Comparison of ENCODE assay signal across 10 mouse cellular contexts in the genomic region with DNA sequence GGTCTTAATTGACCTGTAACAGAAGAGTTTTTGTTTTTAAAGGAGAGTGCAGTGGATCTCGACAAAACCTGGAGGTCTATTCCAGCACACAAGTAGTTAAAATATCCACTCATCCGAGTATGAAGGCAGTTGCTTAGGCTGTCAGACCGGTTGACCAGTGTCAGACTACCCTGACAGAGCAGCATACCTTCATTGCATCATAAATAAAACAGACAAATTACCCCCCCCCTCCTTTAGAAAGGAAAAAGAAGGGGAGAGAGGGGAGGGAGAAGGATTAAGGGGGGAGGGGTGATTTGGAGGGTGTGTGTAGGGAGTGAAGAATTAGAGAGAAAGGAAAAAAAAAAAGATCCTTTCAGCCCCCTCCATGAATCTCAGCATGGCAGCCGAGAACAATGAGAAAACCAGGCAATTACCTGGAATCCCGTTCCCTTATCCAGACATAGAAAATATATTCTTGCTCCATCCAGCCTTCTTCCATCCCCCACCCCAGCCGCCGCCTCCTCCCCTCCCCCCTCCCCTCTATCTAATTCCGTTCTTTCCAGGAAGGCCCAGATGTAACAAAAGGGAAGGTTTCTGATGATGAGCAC.
DNase-seq lines count a peak whose midpoint lies in the region; ATAC-seq and TF ChIP-seq lines count a peak whose summit lies in the region.
"Had no signal": no experiment of that assay in that cellular context is flagged by ENCODE, and none has a peak within 500 bp of the region (broad histone marks: within the 10 kb centered on the region; RNA-seq: fewer than 3 reads in every experiment).

No protein-coding gene starts in this region.

- H3K9ac ChIP-seq in intestine, embryonic 14.5 days (ENCODE audit: low read length), result no peak overlapping the region
- no peak overlapping the region for H3K9ac ChIP-seq in intestine, embryonic 16.5 days (ENCODE audit: low read depth, low read length)
- peak overlapping the region; percentile 16; the same call in 1 of the 2 replicates for H3K9ac ChIP-seq in forebrain, embryonic 11.5 days (ENCODE audit: low read length)

- no peak for ATAC-seq in intestine, embryonic 14.5 days (replicated peaks; ENCODE audit: low FRiP score, low TSS enrichment, low read depth)
- ATAC-seq in intestine, embryonic 16.5 days, result no peak
- ATAC-seq in forebrain, embryonic 11.5 days (replicated peaks; ENCODE audit: low FRiP score), result no peak
- ATAC-seq: CD4-positive, CD25-positive, alpha-beta regulatory T cell, adult 4 months had no signal

- peaks cover 14% of the 10 kb centered on the region; the same call in 1 of the 2 replicates for H3K4me1 ChIP-seq in intestine, embryonic 14.5 days (replicated peaks; ENCODE audit: control insufficient read depth, insufficient read depth, low read length)
- no peaks in the 10 kb centered on the region for H3K4me1 ChIP-seq in intestine, embryonic 16.5 days (ENCODE audit: control insufficient read depth, insufficient read depth, low read length)
- peaks cover 20% of the 10 kb centered on the region for H3K4me1 ChIP-seq in forebrain, embryonic 11.5 days (replicated peaks; ENCODE audit: control insufficient read depth, insufficient read depth, low read length)

- WGBS in intestine, embryonic 14.5 days, result 8% methylated on average over 8 of the region's 8 CpGs
- WGBS in intestine, embryonic 16.5 days, result 14% methylated on average over 8 of the region's 8 CpGs
- 1% methylated on average over 8 of the region's 8 CpGs for WGBS in forebrain, embryonic 11.5 days

- H3K9me3 ChIP-seq in intestine, embryonic 14.5 days (ENCODE audit: control insufficient read depth, low read length), result no peaks in the 10 kb centered on the region
- no peaks in the 10 kb centered on the region for H3K9me3 ChIP-seq in intestine, embryonic 16.5 days (ENCODE audit: control insufficient read depth, low read length)
- H3K9me3 ChIP-seq in forebrain, embryonic 11.5 days (ENCODE audit: control insufficient read depth, low read length), result no peaks in the 10 kb centered on the region

- no peak for DNase-seq in intestine, embryonic 14.5 days (ENCODE audit: low spot score)
- peak; percentile 72 for DNase-seq in brain, embryonic 14.5 days (ENCODE audit: low read depth)
- no peak for DNase-seq in forebrain, embryonic 11.5 days (ENCODE audit: low spot score)
- DNase-seq in lung, postnatal 10 days, result peak; percentile 3
- no peak for DNase-seq in thymus, adult 18-20 months
- DNase-seq in cerebellum, adult 9-11 months, result no peak
- DNase-seq in cerebellum, adult 11 months, result no peak
- DNase-seq: heart, postnatal 4 days had no signal

- no peaks in the 10 kb centered on the region for H3K36me3 ChIP-seq in intestine, embryonic 14.5 days (ENCODE audit: control insufficient read depth, insufficient read depth, low read length)
- H3K36me3 ChIP-seq in intestine, embryonic 16.5 days (ENCODE audit: control insufficient read depth, insufficient read depth, low read length), result no peaks in the 10 kb centered on the region
- no peaks in the 10 kb centered on the region for H3K36me3 ChIP-seq in forebrain, embryonic 11.5 days (ENCODE audit: control insufficient read depth, insufficient read depth, low read length)

- H3K4me2 ChIP-seq in intestine, embryonic 14.5 days (ENCODE audit: low read length), result peak overlapping the region; percentile 13; the same call in 1 of the 2 replicates
- no peak overlapping the region for H3K4me2 ChIP-seq in intestine, embryonic 16.5 days (ENCODE audit: low read depth, low read length)
- H3K4me2 ChIP-seq in forebrain, embryonic 11.5 days (ENCODE audit: low read depth, low read length, severe bottlenecking), result 0 out of 2 replicates have a peak overlapping the region, but pooled peaks have one; percentile 18

- no peaks in the 10 kb centered on the region for H3K27me3 ChIP-seq in intestine, embryonic 14.5 days (replicated peaks; ENCODE audit: control insufficient read depth, insufficient read depth, low read length)
- H3K27me3 ChIP-seq in intestine, embryonic 16.5 days (replicated peaks; ENCODE audit: control insufficient read depth, insufficient read depth, low read length), result no peaks in the 10 kb centered on the region
- 0 out of 2 replicates have a peak, but pooled peaks cover 2% of the 10 kb centered on the region for H3K27me3 ChIP-seq in forebrain, embryonic 11.5 days (ENCODE audit: control insufficient read depth, insufficient read depth, low read length)

- no peak overlapping the region for H3K27ac ChIP-seq in intestine, embryonic 14.5 days (ENCODE audit: low read depth)
- no peak overlapping the region for H3K27ac ChIP-seq in intestine, embryonic 16.5 days (ENCODE audit: low read length)
- H3K27ac ChIP-seq in forebrain, embryonic 11.5 days (ENCODE audit: low read depth, low read length), result peak overlapping the region; percentile 12; the same call in 1 of the 2 replicates

- no peak overlapping the region for H3K4me3 ChIP-seq in intestine, embryonic 14.5 days (ENCODE audit: low read depth, low read length)
- H3K4me3 ChIP-seq in intestine, embryonic 16.5 days (ENCODE audit: low read length), result no peak overlapping the region
- H3K4me3 ChIP-seq in forebrain, embryonic 11.5 days (ENCODE audit: low read depth, low read length), result no peak overlapping the region

- no peak for TF ChIP-seq POLR2A in brain, embryonic 14.5 days (IDR thresholded peaks at IDR 0.05; ENCODE audit: borderline replicate concordance, extremely low read depth, insufficient read depth, insufficient read length, poor library complexity, severe bottlenecking)

- TF ChIP-seq CTCF in brain, embryonic 14.5 days (IDR thresholded peaks at IDR 0.05; ENCODE audit: borderline replicate concordance, extremely low read depth, insufficient read depth, insufficient read length), result no peak

Comparison
In these comparisons a context has a peak if more than half of its experiments do, and no peak if none do; other contexts are left out.
1. DNase-seq: peak in brain, embryonic 14.5 days (single experiment) and lung, postnatal 10 days (single experiment); none in intestine, embryonic 14.5 days (single experiment), forebrain, embryonic 11.5 days (single experiment), thymus, adult 18-20 months (0 of 2), cerebellum, adult 9-11 months (single experiment) and cerebellum, adult 11 months (single experiment).